Mouse (Mus musculus): ENCODE data around the gene Zc3h12d. TPM values are rescaled to one million over a fixed set of nuclear protein-coding genes. Genes with fewer than 3 reads are reported as not detected.

Zc3h12d gene
- polyA plus RNA-seq, 1 experiment from 2014 or later: 0.17 TPM

- Histone ChIP-seq H3K4me3 (ENCODE audit: low read depth, low read length) (no peak overlapping the region), H3K4me1 (ENCODE audit: control insufficient read depth, insufficient read depth, low read length) (no peaks in the 10 kb centered on the region), H3K9ac (replicated peaks; ENCODE audit: low read depth, low read length) (no peak overlapping the region), H3K9me3 (ENCODE audit: control insufficient read depth, low read length) (no peaks in the 10 kb centered on the region), H3K36me3 (ENCODE audit: control insufficient read depth, insufficient read depth, low read length) (no peaks in the 10 kb centered on the region), H3K4me2 (ENCODE audit: low read depth, low read length) (no peak overlapping the region), H3K27ac (ENCODE audit: low read depth, low read length) (no peak overlapping the region), H3K27me3 (ENCODE audit: control insufficient read depth, insufficient read depth, low read length) (no peaks in the 10 kb centered on the region)
- WGBS: 74% methylated on average over 2 of the region's 2 CpGs
- ATAC-seq (ENCODE audit: low read depth): no peak
Measured at GRCm38 (mm10) chr10:7836902-7837301, 4.6 kb downstream of the Zc3h12d start.

- Histone ChIP-seq H3K27me3 (ENCODE audit: control insufficient read depth, insufficient read depth, low read length) (no peaks in the 10 kb centered on the region), H3K36me3 (ENCODE audit: control insufficient read depth, insufficient read depth, low read length) (no peaks in the 10 kb centered on the region), H3K27ac (ENCODE audit: low read depth, low read length) (no peak overlapping the region), H3K9ac (replicated peaks; ENCODE audit: low read depth, low read length) (no peak overlapping the region), H3K9me3 (ENCODE audit: control insufficient read depth, low read length) (no peaks in the 10 kb centered on the region), H3K4me3 (ENCODE audit: low read depth, low read length) (no peak overlapping the region), H3K4me2 (ENCODE audit: low read depth, low read length) (no peak overlapping the region), H3K4me1 (ENCODE audit: control insufficient read depth, insufficient read depth, low read length) (no peaks in the 10 kb centered on the region)
- no peak for ATAC-seq (ENCODE audit: low read depth)
- WGBS: 92% methylated on average over 8 of the region's 8 CpGs
Measured at GRCm38 (mm10) chr10:7837446-7837845, 5.2 kb downstream of the Zc3h12d start.

- no peak overlapping the region for H3K4me2 ChIP-seq (ENCODE audit: low read depth, low read length)
- WGBS: 90% methylated on average over 8 of the region's 8 CpGs
- H3K4me3 ChIP-seq (ENCODE audit: low read depth, low read length): no peak overlapping the region
- H3K9me3 ChIP-seq (ENCODE audit: control insufficient read depth, low read length): no peaks in the 10 kb centered on the region
- H3K27ac ChIP-seq (ENCODE audit: low read depth, low read length): no peak overlapping the region
- no peaks in the 10 kb centered on the region for H3K36me3 ChIP-seq (ENCODE audit: control insufficient read depth, insufficient read depth, low read length)
- H3K27me3 ChIP-seq (ENCODE audit: control insufficient read depth, insufficient read depth, low read length): no peaks in the 10 kb centered on the region
- no peaks in the 10 kb centered on the region for H3K4me1 ChIP-seq (ENCODE audit: control insufficient read depth, insufficient read depth, low read length)
- no peak overlapping the region for H3K9ac ChIP-seq (replicated peaks; ENCODE audit: low read depth, low read length)
- ATAC-seq (ENCODE audit: low read depth): no peak
Measured at GRCm38 (mm10) chr10:7838036-7838435, 5.8 kb downstream of the Zc3h12d start.

GRCm38 (mm10) chr10:7838874-7839421, 6.7 kb downstream of the Zc3h12d start:
- H3K36me3 ChIP-seq (ENCODE audit: control insufficient read depth, insufficient read depth, low read length): no peaks in the 10 kb centered on the region
- no peaks in the 10 kb centered on the region for H3K27me3 ChIP-seq (ENCODE audit: control insufficient read depth, insufficient read depth, low read length)
- no peak overlapping the region for H3K4me3 ChIP-seq (ENCODE audit: low read depth, low read length)
- no peak for ATAC-seq (ENCODE audit: low read depth)
- WGBS: 88% methylated on average over 5 of the region's 5 CpGs
- no peaks in the 10 kb centered on the region for H3K4me1 ChIP-seq (ENCODE audit: control insufficient read depth, insufficient read depth, low read length)
- no peak overlapping the region for H3K4me2 ChIP-seq (ENCODE audit: low read depth, low read length)
- H3K27ac ChIP-seq (ENCODE audit: low read depth, low read length): no peak overlapping the region
- H3K9me3 ChIP-seq (ENCODE audit: control insufficient read depth, low read length): no peaks in the 10 kb centered on the region
- no peak overlapping the region for H3K9ac ChIP-seq (replicated peaks; ENCODE audit: low read depth, low read length)

- WGBS: 82% methylated on average over 22 of the region's 22 CpGs
Measured at GRCm38 (mm10) chr10:7839551-7840352, 7.5 kb downstream of the Zc3h12d start.

GRCm38 (mm10) chr10:7840353-7840733, 8.1 kb downstream of the Zc3h12d start:
- Histone ChIP-seq H3K9ac (replicated peaks; ENCODE audit: low read depth, low read length) (no peak overlapping the region), H3K4me3 (ENCODE audit: low read depth, low read length) (no peak overlapping the region), H3K27ac (ENCODE audit: low read depth, low read length) (no peak overlapping the region), H3K4me1 (ENCODE audit: control insufficient read depth, insufficient read depth, low read length) (no peaks in the 10 kb centered on the region), H3K27me3 (ENCODE audit: control insufficient read depth, insufficient read depth, low read length) (no peaks in the 10 kb centered on the region), H3K36me3 (ENCODE audit: control insufficient read depth, insufficient read depth, low read length) (no peaks in the 10 kb centered on the region), H3K9me3 (ENCODE audit: control insufficient read depth, low read length) (no peaks in the 10 kb centered on the region), H3K4me2 (ENCODE audit: low read depth, low read length) (no peak overlapping the region)
- WGBS: 87% methylated on average over 2 of the region's 2 CpGs
- ATAC-seq (ENCODE audit: low read depth): no peak

More at GRCm38 (mm10) chr10:7839551-7840352, 7.5 kb downstream of the Zc3h12d start:
- Histone ChIP-seq H3K4me2 (ENCODE audit: low read depth, low read length) (no peak overlapping the region), H3K4me1 (ENCODE audit: control insufficient read depth, insufficient read depth, low read length) (no peaks in the 10 kb centered on the region), H3K9me3 (ENCODE audit: control insufficient read depth, low read length) (no peaks in the 10 kb centered on the region), H3K36me3 (ENCODE audit: control insufficient read depth, insufficient read depth, low read length) (no peaks in the 10 kb centered on the region), H3K9ac (replicated peaks; ENCODE audit: low read depth, low read length) (no peak overlapping the region), H3K4me3 (ENCODE audit: low read depth, low read length) (no peak overlapping the region), H3K27me3 (ENCODE audit: control insufficient read depth, insufficient read depth, low read length) (no peaks in the 10 kb centered on the region), H3K27ac (ENCODE audit: low read depth, low read length) (no peak overlapping the region)
- no peak for ATAC-seq (ENCODE audit: low read depth)

- no peak for ATAC-seq (ENCODE audit: low read depth)
- H3K4me3 ChIP-seq (ENCODE audit: low read depth, low read length): no peak overlapping the region
- no peak overlapping the region for H3K27ac ChIP-seq (ENCODE audit: low read depth, low read length)
- 63% methylated on average over 3 of the region's 3 CpGs for WGBS
- H3K9ac ChIP-seq (replicated peaks; ENCODE audit: low read depth, low read length): no peak overlapping the region
- H3K4me1 ChIP-seq (ENCODE audit: control insufficient read depth, insufficient read depth, low read length): no peaks in the 10 kb centered on the region
- no peaks in the 10 kb centered on the region for H3K27me3 ChIP-seq (ENCODE audit: control insufficient read depth, insufficient read depth, low read length)
- H3K36me3 ChIP-seq (ENCODE audit: control insufficient read depth, insufficient read depth, low read length): no peaks in the 10 kb centered on the region
- no peak overlapping the region for H3K4me2 ChIP-seq (ENCODE audit: low read depth, low read length)
- H3K9me3 ChIP-seq (ENCODE audit: control insufficient read depth, low read length): no peaks in the 10 kb centered on the region
Measured at GRCm38 (mm10) chr10:7840785-7841184, 8.5 kb downstream of the Zc3h12d start.

- no peaks in the 10 kb centered on the region for H3K36me3 ChIP-seq (ENCODE audit: control insufficient read depth, insufficient read depth, low read length)
- no peaks in the 10 kb centered on the region for H3K4me1 ChIP-seq (ENCODE audit: control insufficient read depth, insufficient read depth, low read length)
- H3K9ac ChIP-seq (replicated peaks; ENCODE audit: low read depth, low read length): no peak overlapping the region
- H3K9me3 ChIP-seq (ENCODE audit: control insufficient read depth, low read length): no peaks in the 10 kb centered on the region
- no peak overlapping the region for H3K4me3 ChIP-seq (ENCODE audit: low read depth, low read length)
- no peak overlapping the region for H3K4me2 ChIP-seq (ENCODE audit: low read depth, low read length)
- no peak overlapping the region for H3K27ac ChIP-seq (ENCODE audit: low read depth, low read length)
- H3K27me3 ChIP-seq (ENCODE audit: control insufficient read depth, insufficient read depth, low read length): no peaks in the 10 kb centered on the region
- ATAC-seq (ENCODE audit: low read depth): no peak
- WGBS: 63% methylated on average over 14 of the region's 14 CpGs
Measured at GRCm38 (mm10) chr10:7841571-7842080, 9.4 kb downstream of the Zc3h12d start.

- 92% methylated on average over 4 of the region's 4 CpGs for WGBS
- Histone ChIP-seq H3K4me2 (ENCODE audit: low read depth, low read length) (no peak overlapping the region), H3K9ac (replicated peaks; ENCODE audit: low read depth, low read length) (no peak overlapping the region), H3K4me3 (ENCODE audit: low read depth, low read length) (no peak overlapping the region), H3K9me3 (ENCODE audit: control insufficient read depth, low read length) (no peaks in the 10 kb centered on the region), H3K4me1 (ENCODE audit: control insufficient read depth, insufficient read depth, low read length) (no peaks in the 10 kb centered on the region), H3K27ac (ENCODE audit: low read depth, low read length) (no peak overlapping the region), H3K36me3 (ENCODE audit: control insufficient read depth, insufficient read depth, low read length) (no peaks in the 10 kb centered on the region), H3K27me3 (ENCODE audit: control insufficient read depth, insufficient read depth, low read length) (no peaks in the 10 kb centered on the region)
- no peak for ATAC-seq (ENCODE audit: low read depth)
Measured at GRCm38 (mm10) chr10:7843181-7843580, 10.9 kb downstream of the Zc3h12d start.

Data from neural tube, embryonic 14.5 days (tissue).